Mouse (Mus musculus) embryonic facial prominence, embryonic 14.5 days (tissue): ENCODE measurements at regions not wholly inside any gene's neighbourhood (a gene's known extent, or its start where the extent isn't known, plus 50 kb on each side); places are given as distances from the start of the nearest gene placed in this dataset.

Source experiments
- ATAC-seq: fragments of 200-750 bp; cut with Nextera tagmentation; 2 replicates; pipeline ENCODE4 v1.8.0; 2017; ENCODE audit warnings: low read depth, moderate number of reproducible peaks, moderate TSS enrichment
- DNase-seq: peaks from one replicate; pipeline ENCODE4 v3.0.0-alpha.2; 2015; ENCODE audit warnings: low spot score
- H3K27ac ChIP-seq: fragments of 300-500 bp; sonication (generic); replicated peaks from 2 replicates; pipeline ENCODE4 v1.5.1; 2014; ENCODE audit warnings: low read depth, mild to moderate bottlenecking, low read length, moderate library complexity
- H3K27me3 ChIP-seq: fragments of 300-500 bp; sonication (generic); replicated peaks from 2 replicates; pipeline ENCODE4 v1.6.1; 2014; ENCODE audit warnings: low read length; ENCODE audit not compliant: control insufficient read depth, insufficient read depth
- H3K36me3 ChIP-seq: fragments of 300-500 bp; sonication (generic); 2 replicates; pipeline ENCODE4 v1.6.1; 2014; ENCODE audit warnings: low read length, mixed read lengths; ENCODE audit not compliant: control insufficient read depth, insufficient read depth
- H3K4me1 ChIP-seq: fragments of 300-500 bp; sonication (generic); 2 replicates; pipeline ENCODE4 v1.6.1; 2014; ENCODE audit warnings: antibody characterized with exemption, low read length; ENCODE audit not compliant: control insufficient read depth, insufficient read depth
- H3K4me2 ChIP-seq: fragments of 300-500 bp; sonication (generic); 2 replicates; pipeline ENCODE4 v1.6.1; 2014; ENCODE audit warnings: low read depth, mild to moderate bottlenecking, low read length, moderate library complexity, mixed read lengths
- H3K4me3 ChIP-seq: fragments of 300-500 bp; sonication (generic); 2 replicates; pipeline ENCODE4 v1.5.1; 2014; ENCODE audit warnings: low read depth, mild to moderate bottlenecking, low read length
- H3K9ac ChIP-seq: fragments of 300-500 bp; sonication (generic); 2 replicates; pipeline ENCODE4 v1.6.1; 2014; ENCODE audit warnings: low read depth, mild to moderate bottlenecking, low read length, moderate library complexity, mixed read lengths
- H3K9me3 ChIP-seq: fragments of 300-500 bp; sonication (generic); 2 replicates; pipeline ENCODE4 v1.6.1; 2016; ENCODE audit warnings: low read length; ENCODE audit not compliant: control insufficient read depth
- WGBS: fragments of 180-500 bp; shearing (Covaris S2); extraction: QIAGEN DNeasy Blood & Tissue Kit; methylation state at CpG from one replicate; pipeline ENCODE4 v1.1.7; 2014; 5-methylcytosine and 5-hydroxymethylcytosine counted together

GRCm38 (mm10) chr10:83958826-83959225 lies 236.2 kb downstream of the 1500009L16Rik start:
- no peak overlapping the region for H3K4me2 ChIP-seq
- 79% methylated on average over 2 of the region's 2 CpGs for WGBS
- no peaks in the 10 kb centered on the region for H3K4me1 ChIP-seq
- H3K36me3 ChIP-seq: no peaks in the 10 kb centered on the region
- H3K9me3 ChIP-seq: no peaks in the 10 kb centered on the region
- H3K9ac ChIP-seq: no peak overlapping the region
- H3K27ac ChIP-seq: no peak overlapping the region
- H3K27me3 ChIP-seq: no peaks in the 10 kb centered on the region
- ATAC-seq (no peak), DNase-seq (no peak)
- H3K4me3 ChIP-seq: no peak overlapping the region

- H3K4me3 ChIP-seq: no peak overlapping the region
- no peak overlapping the region for H3K27ac ChIP-seq
- DNase-seq (no peak), ATAC-seq (no peak)
- 0 out of 2 replicates have a peak, but pooled peaks cover 4% of the 10 kb centered on the region for H3K4me1 ChIP-seq
- H3K4me2 ChIP-seq: no peak overlapping the region
- H3K9me3 ChIP-seq: peaks cover 5% of the 10 kb centered on the region; the same call in 1 of the 2 replicates
- H3K27me3 ChIP-seq: no peaks in the 10 kb centered on the region
- WGBS: 66% methylated on average over 12 of the region's 12 CpGs
- no peaks in the 10 kb centered on the region for H3K36me3 ChIP-seq
- H3K9ac ChIP-seq: no peak overlapping the region
Observed at GRCm38 (mm10) chr10:83963232-83963760, 240.6 kb downstream of the 1500009L16Rik start.

GRCm38 (mm10) chr10:83963779-83964643 lies 241.3 kb downstream of the 1500009L16Rik start:
- WGBS: 36% methylated on average over 12 of the region's 12 CpGs
- Histone ChIP-seq H3K27ac (no peak overlapping the region), H3K9ac (no peak overlapping the region), H3K4me1 (0 out of 2 replicates have a peak, but pooled peaks cover 4% of the 10 kb centered on the region), H3K27me3 (no peaks in the 10 kb centered on the region), H3K4me3 (no peak overlapping the region), H3K4me2 (no peak overlapping the region), H3K9me3 (peaks cover 5% of the 10 kb centered on the region; the same call in 1 of the 2 replicates), H3K36me3 (no peaks in the 10 kb centered on the region)
- ATAC-seq (no peak), DNase-seq (no peak)

GRCm38 (mm10) chr10:83964838-83965237 lies 242.2 kb downstream of the 1500009L16Rik start:
- H3K4me1 ChIP-seq: 0 out of 2 replicates have a peak, but pooled peaks cover 4% of the 10 kb centered on the region
- no peak for ATAC-seq
- 70% methylated on average over 5 of the region's 5 CpGs for WGBS

GRCm38 (mm10) chr10:83970501-83970900 lies 247.8 kb downstream of the 1500009L16Rik start:
- Histone ChIP-seq H3K9ac (no peak overlapping the region), H3K36me3 (no peaks in the 10 kb centered on the region), H3K4me1 (no peaks in the 10 kb centered on the region; the same call in 1 of the 2 replicates), H3K27ac (no peak overlapping the region), H3K27me3 (no peaks in the 10 kb centered on the region), H3K9me3 (peaks cover 5% of the 10 kb centered on the region; the same call in 1 of the 2 replicates), H3K4me3 (no peak overlapping the region), H3K4me2 (no peak overlapping the region)
- DNase-seq (no peak), ATAC-seq (0 out of 2 replicates have a peak, but pooled peaks have one; percentile 18)
- WGBS: 59% methylated on average over 3 of the region's 3 CpGs

More at GRCm38 (mm10) chr10:83964838-83965237, 242.2 kb downstream of the 1500009L16Rik start:
- H3K27ac ChIP-seq: no peak overlapping the region
- no peak for DNase-seq
- H3K9ac ChIP-seq: no peak overlapping the region
- H3K36me3 ChIP-seq: no peaks in the 10 kb centered on the region
- H3K4me3 ChIP-seq: no peak overlapping the region
- no peak overlapping the region for H3K4me2 ChIP-seq
- H3K9me3 ChIP-seq: peaks cover 5% of the 10 kb centered on the region; the same call in 1 of the 2 replicates
- no peaks in the 10 kb centered on the region for H3K27me3 ChIP-seq

GRCm38 (mm10) chr10:83974548-83974947 lies 251.9 kb downstream of the 1500009L16Rik start:
- Histone ChIP-seq H3K27me3 (no peaks in the 10 kb centered on the region), H3K4me2 (no peak overlapping the region), H3K4me3 (no peak overlapping the region), H3K9ac (no peak overlapping the region), H3K36me3 (no peaks in the 10 kb centered on the region), H3K27ac (no peak overlapping the region), H3K9me3 (no peaks in the 10 kb centered on the region), H3K4me1 (no peaks in the 10 kb centered on the region; the same call in 1 of the 2 replicates)
- ATAC-seq (no peak), DNase-seq (peak; percentile 43)
- WGBS: 45% methylated on average over 6 of the region's 6 CpGs

GRCm38 (mm10) chr10:83976548-83976947 lies 253.9 kb downstream of the 1500009L16Rik start:
- Histone ChIP-seq H3K4me2 (no peak overlapping the region), H3K27ac (no peak overlapping the region), H3K27me3 (no peaks in the 10 kb centered on the region), H3K4me1 (no peaks in the 10 kb centered on the region; the same call in 1 of the 2 replicates), H3K9ac (no peak overlapping the region), H3K4me3 (no peak overlapping the region), H3K9me3 (no peaks in the 10 kb centered on the region), H3K36me3 (no peaks in the 10 kb centered on the region)
- DNase-seq: no peak
- ATAC-seq: no peak
- 56% methylated on average over 3 of the region's 3 CpGs for WGBS

GRCm38 (mm10) chr10:83979930-83980329 lies 257.3 kb downstream of the 1500009L16Rik start:
- Histone ChIP-seq H3K27me3 (no peaks in the 10 kb centered on the region), H3K36me3 (no peaks in the 10 kb centered on the region), H3K9ac (no peak overlapping the region), H3K9me3 (no peaks in the 10 kb centered on the region), H3K4me3 (no peak overlapping the region), H3K27ac (no peak overlapping the region), H3K4me2 (no peak overlapping the region), H3K4me1 (no peaks in the 10 kb centered on the region)
- 72% methylated on average over 2 of the region's 2 CpGs for WGBS
- DNase-seq (no peak), ATAC-seq (no peak)
